ENCODE assay signal across 27 mouse cellular contexts in the genomic region with DNA sequence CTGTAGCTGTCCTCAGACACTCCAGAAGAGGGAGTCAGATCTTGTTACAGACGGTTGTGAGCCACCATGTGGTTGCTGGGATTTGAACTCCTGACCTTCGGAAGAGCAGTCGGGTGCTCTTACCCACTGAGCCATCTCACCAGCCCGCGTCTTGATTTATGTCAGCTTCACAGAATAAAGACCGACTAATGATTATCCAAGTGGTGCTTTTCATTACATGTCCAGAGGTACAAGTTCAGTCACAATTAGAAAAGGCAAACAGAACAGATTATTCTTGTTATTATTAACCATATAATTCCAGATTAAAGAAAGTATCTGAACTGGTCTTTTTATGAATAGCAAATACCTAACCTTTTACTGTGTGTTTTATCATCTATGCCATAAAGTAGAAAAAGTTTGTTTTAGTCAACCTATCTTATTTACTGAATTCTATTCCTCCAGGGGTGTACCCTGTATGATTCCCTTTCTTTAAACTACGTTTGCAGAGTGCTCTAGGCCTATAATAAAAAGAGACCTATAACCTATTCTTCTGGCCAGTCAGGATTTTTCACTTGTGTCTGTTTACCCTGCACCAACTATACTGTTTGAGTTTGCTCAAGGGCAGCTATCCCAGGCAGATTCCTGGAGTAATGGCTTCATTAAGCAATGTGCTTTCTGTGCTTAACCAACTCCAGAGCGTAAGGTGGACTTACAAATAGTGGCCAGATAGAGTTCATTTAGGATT.
DNase-seq lines count a peak whose midpoint lies in the region; ATAC-seq lines count a peak whose summit lies in the region.
"Had no signal": no experiment of that assay in that cellular context is flagged by ENCODE, and none has a peak within 500 bp of the region (broad histone marks: within the 10 kb centered on the region; RNA-seq: fewer than 3 reads in every experiment).

No protein-coding gene starts in this region.

- H3K4me3 ChIP-seq in liver, embryonic 16.5 days (ENCODE audit: low read depth, low read length): no peak overlapping the region
- no peak overlapping the region for H3K4me3 ChIP-seq in liver, embryonic 11.5 days (ENCODE audit: low read depth, low read length)
- H3K4me3 ChIP-seq in stomach, embryonic 16.5 days (replicated peaks; ENCODE audit: low read length): no peak overlapping the region
- no peak overlapping the region for H3K4me3 ChIP-seq in midbrain, embryonic 16.5 days (ENCODE audit: low read depth, low read length)
- H3K4me3 ChIP-seq: embryonic facial prominence, embryonic 15.5 days; forebrain, embryonic 13.5 days; hindbrain, embryonic 13.5 days; limb, embryonic 13.5 days; liver, embryonic 13.5 days; lung, embryonic 15.5 days; midbrain, embryonic 13.5 days had no signal

- WGBS in liver, embryonic 16.5 days (ENCODE audit: insufficient replicate concordance): 78% methylated on average over 8 of the region's 8 CpGs
- WGBS in liver, embryonic 11.5 days: 81% methylated on average over 8 of the region's 8 CpGs
- WGBS in stomach, embryonic 16.5 days: 53% methylated on average over 8 of the region's 8 CpGs
- 82% methylated on average over 8 of the region's 8 CpGs for WGBS in midbrain, embryonic 16.5 days

- H3K9ac ChIP-seq in liver, embryonic 16.5 days (ENCODE audit: low read depth, low read length): no peak overlapping the region
- no peak overlapping the region for H3K9ac ChIP-seq in liver, embryonic 11.5 days (ENCODE audit: low read depth, low read length)
- no peak overlapping the region for H3K9ac ChIP-seq in stomach, embryonic 16.5 days (ENCODE audit: low read length)
- H3K9ac ChIP-seq in midbrain, embryonic 16.5 days (ENCODE audit: low read depth, low read length): no peak overlapping the region
- H3K9ac ChIP-seq: embryonic facial prominence, embryonic 15.5 days; forebrain, embryonic 13.5 days; hindbrain, embryonic 13.5 days; limb, embryonic 13.5 days; liver, embryonic 13.5 days; lung, embryonic 15.5 days; midbrain, embryonic 13.5 days had no signal

- peak; percentile 54; the same call in 1 of the 2 replicates for ATAC-seq in liver, embryonic 16.5 days (ENCODE audit: low read depth)
- ATAC-seq in liver, embryonic 11.5 days (replicated peaks; ENCODE audit: low FRiP score): no peak; the same call in 1 of the 2 replicates
- peak; percentile 76; the same call in 1 of the 2 replicates for ATAC-seq in stomach, embryonic 16.5 days (ENCODE audit: insufficient read depth, low FRiP score)
- ATAC-seq in midbrain, embryonic 16.5 days: no peak
- ATAC-seq: activated CD4-positive, CD25-positive, alpha-beta regulatory T cell, adult 4 months; forebrain, embryonic 13.5 days; midbrain, embryonic 13.5 days had no signal

- peak; percentile 19 for DNase-seq in heart, adult 11 months
- no peak for DNase-seq in heart, postnatal 14 days
- DNase-seq in liver, embryonic 11.5 days (ENCODE audit: low spot score): no peak
- DNase-seq in fat pad, adult 2 months (ENCODE audit: extremely low read depth, low read depth, low spot score): peak; percentile 42
- DNase-seq: adrenal gland, adult 2 months; adrenal gland, postnatal 36 days; cerebellum, adult 18-20 months; cerebellum, postnatal 10 days; gastrocnemius, postnatal 14 days; heart, adult 18-20 months; heart, postnatal 4 days; kidney, postnatal 25 days; liver, embryonic 13.5 days; spleen, adult 18-20 months had no signal

- no peaks in the 10 kb centered on the region; the same call in 1 of the 2 replicates for H3K36me3 ChIP-seq in liver, embryonic 16.5 days (ENCODE audit: control insufficient read depth, insufficient read depth)
- H3K36me3 ChIP-seq in liver, embryonic 11.5 days (ENCODE audit: control insufficient read depth, insufficient read depth, low read length): peaks cover 7% of the 10 kb centered on the region
- H3K36me3 ChIP-seq in stomach, embryonic 16.5 days (ENCODE audit: control insufficient read depth, insufficient read depth, low read length): peaks cover 7% of the 10 kb centered on the region; the same call in 1 of the 2 replicates
- peaks cover 6% of the 10 kb centered on the region for H3K36me3 ChIP-seq in midbrain, embryonic 16.5 days (ENCODE audit: control insufficient read depth, insufficient read depth, low read length)

- H3K4me2 ChIP-seq in liver, embryonic 16.5 days (ENCODE audit: low read depth, low read length): no peak overlapping the region
- no peak overlapping the region for H3K4me2 ChIP-seq in liver, embryonic 11.5 days
- no peak overlapping the region for H3K4me2 ChIP-seq in stomach, embryonic 16.5 days (ENCODE audit: low read depth, low read length)
- H3K4me2 ChIP-seq in midbrain, embryonic 16.5 days (ENCODE audit: low read length): no peak overlapping the region
- H3K4me2 ChIP-seq: embryonic facial prominence, embryonic 15.5 days; forebrain, embryonic 13.5 days; heart, embryonic 11.5 days; hindbrain, embryonic 13.5 days; limb, embryonic 13.5 days; liver, embryonic 13.5 days; lung, embryonic 15.5 days; midbrain, embryonic 13.5 days had no signal

- intact Hi-C loops in heart, postnatal 14 days (cut with DNase I): no loop called here

- H3K27ac ChIP-seq in liver, embryonic 16.5 days (ENCODE audit: low read length): no peak overlapping the region
- H3K27ac ChIP-seq in liver, embryonic 11.5 days (ENCODE audit: low read depth, low read length): no peak overlapping the region
- H3K27ac ChIP-seq in stomach, embryonic 16.5 days (ENCODE audit: low read length): no peak overlapping the region
- no peak overlapping the region for H3K27ac ChIP-seq in midbrain, embryonic 16.5 days (ENCODE audit: low read length)
- H3K27ac ChIP-seq: embryonic facial prominence, embryonic 15.5 days; forebrain, embryonic 13.5 days; hindbrain, embryonic 13.5 days; limb, embryonic 13.5 days; liver, embryonic 13.5 days; lung, embryonic 15.5 days; macrophage; midbrain, embryonic 13.5 days had no signal

- no peaks in the 10 kb centered on the region for H3K9me3 ChIP-seq in liver, embryonic 16.5 days (replicated peaks; ENCODE audit: control insufficient read depth, low read length)
- H3K9me3 ChIP-seq in liver, embryonic 11.5 days (ENCODE audit: control insufficient read depth, low read length): no peaks in the 10 kb centered on the region
- H3K9me3 ChIP-seq in stomach, embryonic 16.5 days (replicated peaks; ENCODE audit: control insufficient read depth, low read length): no peaks in the 10 kb centered on the region
- no peaks in the 10 kb centered on the region for H3K9me3 ChIP-seq in midbrain, embryonic 16.5 days (replicated peaks; ENCODE audit: control insufficient read depth, low read length, poor library complexity, severe bottlenecking)
- H3K9me3 ChIP-seq: embryonic facial prominence, embryonic 15.5 days; forebrain, embryonic 13.5 days; hindbrain, embryonic 13.5 days; limb, embryonic 13.5 days; liver, embryonic 13.5 days; lung, embryonic 15.5 days; midbrain, embryonic 13.5 days had no signal

- H3K27me3 ChIP-seq in liver, embryonic 16.5 days (ENCODE audit: control insufficient read depth, insufficient read depth, low read depth, low read length): no peaks in the 10 kb centered on the region
- H3K27me3 ChIP-seq in liver, embryonic 11.5 days (replicated peaks; ENCODE audit: control insufficient read depth, insufficient read depth, low read length): no peaks in the 10 kb centered on the region
- H3K27me3 ChIP-seq in stomach, embryonic 16.5 days (ENCODE audit: control insufficient read depth, insufficient read depth, low read length): no peaks in the 10 kb centered on the region
- no peaks in the 10 kb centered on the region for H3K27me3 ChIP-seq in midbrain, embryonic 16.5 days (ENCODE audit: control insufficient read depth, insufficient read depth, low read depth, low read length)
- H3K27me3 ChIP-seq: CH12.LX; embryonic facial prominence, embryonic 15.5 days; forebrain, embryonic 13.5 days; hindbrain, embryonic 13.5 days; limb, embryonic 13.5 days; liver, embryonic 13.5 days; lung, embryonic 15.5 days; midbrain, embryonic 13.5 days had no signal

- no peaks in the 10 kb centered on the region for H3K4me1 ChIP-seq in liver, embryonic 16.5 days (ENCODE audit: control insufficient read depth, low read depth, low read length)
- H3K4me1 ChIP-seq in liver, embryonic 11.5 days (replicated peaks; ENCODE audit: control insufficient read depth, insufficient read depth, low read length): no peaks in the 10 kb centered on the region
- no peaks in the 10 kb centered on the region for H3K4me1 ChIP-seq in stomach, embryonic 16.5 days (ENCODE audit: control insufficient read depth, insufficient read depth, low read length)
- H3K4me1 ChIP-seq in midbrain, embryonic 16.5 days (ENCODE audit: control insufficient read depth, insufficient read depth, low read length): no peaks in the 10 kb centered on the region
- H3K4me1 ChIP-seq: embryonic facial prominence, embryonic 15.5 days; forebrain, embryonic 13.5 days; hindbrain, embryonic 13.5 days; limb, embryonic 13.5 days; liver, embryonic 13.5 days; lung, embryonic 15.5 days; midbrain, embryonic 13.5 days had no signal

Comparison
In these comparisons a context has a peak if more than half of its experiments do, and no peak if none do; other contexts are left out.
1. DNase-seq: peak in heart, adult 11 months (single experiment) and fat pad, adult 2 months (single experiment); none in heart, postnatal 14 days (0 of 2) and liver, embryonic 11.5 days (single experiment).
2. ATAC-seq: peak in liver, embryonic 16.5 days (single experiment) and stomach, embryonic 16.5 days (single experiment); none in liver, embryonic 11.5 days (single experiment) and midbrain, embryonic 16.5 days (single experiment).